Mouse (Mus musculus) inflammation-experienced regulatory T-cells, adult 6 months (primary cell): Measurements from ENCODE around the gene Magi1. TPM values are rescaled to one million over a fixed set of nuclear protein-coding genes. Genes with fewer than 3 reads are reported as not detected.

Source experiments
- ATAC-seq: one replicate; pipeline ENCODE4 v1.8.0; 2017
- polyA plus RNA-seq, 3 experiments: library from polyadenylated mRNA; unstranded; fragments of 100-300 nt; shearing (Covaris generic); gene quantifications; one replicate each; pipeline ENCODE4 v1.2.1; 2017

Gene Magi1
- polyA plus RNA-seq, 3 experiments from 2014 or later: 0.08 to 4.6 TPM; not detected in 1

GRCm38 (mm10) chr6:93962757-93963336 lies 320.9 kb downstream of the Magi1 start:
- ATAC-seq: no peak

- ATAC-seq: no peak
Measured at GRCm38 (mm10) chr6:93961782-93962181, 321.9 kb downstream of the Magi1 start.

GRCm38 (mm10) chr6:93957172-93957571 lies 326.5 kb downstream of the Magi1 start:
- no peak for ATAC-seq

GRCm38 (mm10) chr6:93946612-93947011 lies 337.1 kb downstream of the Magi1 start:
- no peak for ATAC-seq

GRCm38 (mm10) chr6:93936359-93936758 lies 347.4 kb downstream of the Magi1 start:
- ATAC-seq: no peak

GRCm38 (mm10) chr6:93935793-93936192 lies 347.9 kb downstream of the Magi1 start:
- ATAC-seq: no peak

GRCm38 (mm10) chr6:93934700-93935099 lies 349.0 kb downstream of the Magi1 start:
- no peak for ATAC-seq

GRCm38 (mm10) chr6:93924568-93924967 lies 359.1 kb downstream of the Magi1 start:
- ATAC-seq: no peak

GRCm38 (mm10) chr6:93923972-93924371 lies 359.7 kb downstream of the Magi1 start:
- ATAC-seq: no peak

GRCm38 (mm10) chr6:93923351-93923750 lies 360.4 kb downstream of the Magi1 start:
- no peak for ATAC-seq

GRCm38 (mm10) chr6:93922931-93923330 lies 360.8 kb downstream of the Magi1 start:
- no peak for ATAC-seq

GRCm38 (mm10) chr6:93913226-93913861 lies 370.4 kb downstream of the Magi1 start:
- no peak for ATAC-seq

GRCm38 (mm10) chr6:93912582-93913225 lies 371.0 kb downstream of the Magi1 start:
- ATAC-seq: no peak

GRCm38 (mm10) chr6:93912003-93912581 lies 371.6 kb downstream of the Magi1 start:
- no peak for ATAC-seq

- no peak for ATAC-seq
Measured at GRCm38 (mm10) chr6:93911420-93911819, 372.3 kb downstream of the Magi1 start.

- ATAC-seq: no peak
Measured at GRCm38 (mm10) chr6:93909976-93910375, 373.7 kb downstream of the Magi1 start.

- no peak for ATAC-seq
Measured at GRCm38 (mm10) chr6:93904987-93905386, 378.7 kb downstream of the Magi1 start.

- ATAC-seq: no peak
Measured at GRCm38 (mm10) chr6:93902239-93902638, 381.5 kb downstream of the Magi1 start.

- ATAC-seq: no peak
Measured at GRCm38 (mm10) chr6:93901408-93901807, 382.3 kb downstream of the Magi1 start.

GRCm38 (mm10) chr6:93897512-93897911 lies 386.2 kb downstream of the Magi1 start:
- ATAC-seq: no peak

- ATAC-seq: no peak
Measured at GRCm38 (mm10) chr6:93895721-93896120, 388.0 kb downstream of the Magi1 start.

- ATAC-seq: no peak
Measured at GRCm38 (mm10) chr6:93893956-93894355, 389.8 kb downstream of the Magi1 start.

- ATAC-seq: no peak
Measured at GRCm38 (mm10) chr6:93892922-93893321, 390.8 kb downstream of the Magi1 start.

GRCm38 (mm10) chr6:93890011-93890410 lies 393.7 kb downstream of the Magi1 start:
- ATAC-seq: no peak
